In the genomic region with DNA sequence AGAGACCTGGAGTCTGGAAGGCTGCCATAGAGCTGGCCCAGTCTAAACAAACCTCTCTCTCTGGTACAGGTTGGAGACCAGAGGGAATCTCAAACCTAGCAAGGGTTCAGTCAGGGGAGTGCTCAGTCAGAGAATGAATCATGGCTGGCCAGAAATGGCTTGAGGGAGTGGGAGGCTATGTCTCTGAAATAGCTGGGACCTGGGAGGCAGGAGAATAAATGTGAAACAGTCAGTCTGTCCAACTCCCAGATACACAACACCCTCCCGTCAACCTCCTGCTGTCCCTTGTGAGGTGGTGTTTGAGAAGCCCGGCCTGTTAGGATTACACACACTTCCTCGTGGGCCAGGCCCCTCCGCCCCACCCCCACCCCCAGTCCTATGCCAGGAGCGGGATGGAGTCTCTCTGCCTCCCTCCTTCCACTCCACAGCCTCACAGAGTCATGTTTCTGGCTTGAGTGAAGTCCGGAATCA, we compare ENCODE assay signal across 9 mouse cellular contexts. TPM values are rescaled to one million over a fixed set of nuclear protein-coding genes. Genes with fewer than 3 reads are reported as not detected.
A peak's percentile ranks its signal among the peaks of the same experiment; 100 is the strongest.
DNase-seq lines count a peak whose midpoint lies in the region; ATAC-seq lines count a peak whose summit lies in the region.
"Had no signal": no experiment of that assay in that cellular context is flagged by ENCODE, and none has a peak within 500 bp of the region (broad histone marks: within the 10 kb centered on the region; RNA-seq: fewer than 3 reads in every experiment).

No protein-coding gene starts in this region.

- 0 out of 2 replicates have a peak overlapping the region, but pooled peaks have one; percentile 24 for H3K27ac ChIP-seq in neural tube, embryonic 13.5 days (replicated peaks)
- no peak overlapping the region for H3K27ac ChIP-seq in neural tube, embryonic 15.5 days (replicated peaks)
- peak overlapping the region; percentile 84 for H3K27ac ChIP-seq in limb, embryonic 10.5 days
- peak overlapping the region; percentile 95 for H3K27ac ChIP-seq in stomach, embryonic 16.5 days (ENCODE audit: low read length)
- H3K27ac ChIP-seq: liver, embryonic 15.5 days had no signal

- H3K4me1 ChIP-seq in neural tube, embryonic 13.5 days (replicated peaks), result peaks cover 17% of the 10 kb centered on the region; the same call in 1 of the 2 replicates
- H3K4me1 ChIP-seq in neural tube, embryonic 15.5 days, result no peaks in the 10 kb centered on the region
- H3K4me1 ChIP-seq in limb, embryonic 10.5 days, result peaks cover 42% of the 10 kb centered on the region
- H3K4me1 ChIP-seq in stomach, embryonic 16.5 days (ENCODE audit: control insufficient read depth, insufficient read depth, low read length), result peaks cover 28% of the 10 kb centered on the region

- H3K9me3 ChIP-seq in neural tube, embryonic 13.5 days, result no peaks in the 10 kb centered on the region
- H3K9me3 ChIP-seq in neural tube, embryonic 15.5 days (replicated peaks), result no peaks in the 10 kb centered on the region
- H3K9me3 ChIP-seq in limb, embryonic 10.5 days (replicated peaks), result no peaks in the 10 kb centered on the region
- H3K9me3 ChIP-seq in stomach, embryonic 16.5 days (replicated peaks; ENCODE audit: control insufficient read depth, low read length), result no peaks in the 10 kb centered on the region
- H3K9me3 ChIP-seq: liver, embryonic 15.5 days had no signal

- no peak overlapping the region for H3K4me2 ChIP-seq in neural tube, embryonic 13.5 days
- no peak overlapping the region for H3K4me2 ChIP-seq in neural tube, embryonic 15.5 days
- no peak overlapping the region for H3K4me2 ChIP-seq in stomach, embryonic 16.5 days (ENCODE audit: low read depth, low read length)
- H3K4me2 ChIP-seq: liver, embryonic 15.5 days had no signal

- H3K36me3 ChIP-seq in neural tube, embryonic 13.5 days, result no peaks in the 10 kb centered on the region
- H3K36me3 ChIP-seq in neural tube, embryonic 15.5 days, result no peaks in the 10 kb centered on the region
- no peaks in the 10 kb centered on the region for H3K36me3 ChIP-seq in limb, embryonic 10.5 days
- H3K36me3 ChIP-seq in stomach, embryonic 16.5 days (ENCODE audit: control insufficient read depth, insufficient read depth, low read length), result no peaks in the 10 kb centered on the region
- H3K36me3 ChIP-seq: liver, embryonic 15.5 days had no signal

- ATAC-seq in neural tube, embryonic 13.5 days (ENCODE audit: low read depth), result no peak
- no peak for ATAC-seq in neural tube, embryonic 15.5 days (ENCODE audit: low FRiP score)
- ATAC-seq in stomach, embryonic 16.5 days (ENCODE audit: insufficient read depth, low FRiP score), result peak; percentile 84

- no peaks in the 10 kb centered on the region for H3K27me3 ChIP-seq in neural tube, embryonic 13.5 days
- H3K27me3 ChIP-seq in neural tube, embryonic 15.5 days (replicated peaks), result 0 out of 2 replicates have a peak, but pooled peaks cover 3% of the 10 kb centered on the region
- no peaks in the 10 kb centered on the region for H3K27me3 ChIP-seq in limb, embryonic 10.5 days (ENCODE audit: low read depth, poor library complexity, severe bottlenecking)
- H3K27me3 ChIP-seq in stomach, embryonic 16.5 days (ENCODE audit: control insufficient read depth, insufficient read depth, low read length), result no peaks in the 10 kb centered on the region
- H3K27me3 ChIP-seq: liver, embryonic 15.5 days had no signal

- no peak overlapping the region for H3K9ac ChIP-seq in neural tube, embryonic 13.5 days
- no peak overlapping the region for H3K9ac ChIP-seq in neural tube, embryonic 15.5 days (replicated peaks)
- H3K9ac ChIP-seq in stomach, embryonic 16.5 days (ENCODE audit: low read length), result no peak overlapping the region
- H3K9ac ChIP-seq: liver, embryonic 15.5 days had no signal

- H3K4me3 ChIP-seq in neural tube, embryonic 13.5 days, result no peak overlapping the region
- H3K4me3 ChIP-seq in neural tube, embryonic 15.5 days (replicated peaks), result no peak overlapping the region
- H3K4me3 ChIP-seq in limb, embryonic 10.5 days, result no peak overlapping the region
- H3K4me3 ChIP-seq in stomach, embryonic 16.5 days (replicated peaks; ENCODE audit: low read length), result no peak overlapping the region
- H3K4me3 ChIP-seq: liver, embryonic 15.5 days had no signal

- DNase-seq in frontal cortex, postnatal 36 days (ENCODE audit: low spot score in 2 of 2), result peak; percentile 32 to 45
- no peak for DNase-seq in frontal cortex, postnatal 25 days (ENCODE audit: low spot score in 2 of 2)
- DNase-seq in limb, embryonic 10.5 days (ENCODE audit: low spot score), result peak; percentile 49
- no peak for DNase-seq in urinary bladder, postnatal 4 days (ENCODE audit: low spot score in 2 of 2)
- no peak for DNase-seq in retina, embryonic 14.5 days (ENCODE audit: low spot score)

- 53% methylated on average over 6 of the region's 6 CpGs for WGBS in neural tube, embryonic 13.5 days
- 56% methylated on average over 6 of the region's 6 CpGs for WGBS in neural tube, embryonic 15.5 days
- 17% methylated on average over 6 of the region's 6 CpGs for WGBS in limb, embryonic 10.5 days
- WGBS in stomach, embryonic 16.5 days, result 10% methylated on average over 6 of the region's 6 CpGs

RNA-seq across cellular contexts. Expression of gene Ccdc42, which starts 13.8 kb away (rescaled TPM):
- polyA plus RNA-seq in neural tube, embryonic 13.5 days (2015; fragmentation: Nextera tagmentation; extraction: Ambion mirVana), result 0.20 and 0.32 TPM in 2 replicates
- polyA plus RNA-seq in neural tube, embryonic 15.5 days (2015; fragmentation: Nextera tagmentation; extraction: Ambion mirVana), result 0.20 TPM in 1 of 2 replicates, not detected in the other
- polyA plus RNA-seq in limb, embryonic 10.5 days (2016; fragmentation: Nextera tagmentation; extraction: Ambion mirVana), result 0.64 and 0.89 TPM in 2 replicates
- 0.41 and 0.49 TPM in 2 replicates for polyA plus RNA-seq in stomach, embryonic 16.5 days (2015; fragmentation: Nextera tagmentation; extraction: Ambion mirVana)
- polyA plus RNA-seq: liver, embryonic 15.5 days had no signal

RNA-seq across cellular contexts. Expression of gene Mfsd6l, which starts 44.6 kb away (rescaled TPM):
- polyA plus RNA-seq in neural tube, embryonic 13.5 days (2015; fragmentation: Nextera tagmentation; extraction: Ambion mirVana), result not detected in 2 replicates
- polyA plus RNA-seq in neural tube, embryonic 15.5 days (2015; fragmentation: Nextera tagmentation; extraction: Ambion mirVana), result 0.23 TPM in 1 of 2 replicates, not detected in the other
- polyA plus RNA-seq in limb, embryonic 10.5 days (2016; fragmentation: Nextera tagmentation; extraction: Ambion mirVana), result 0.11 and 0.16 TPM in 2 replicates
- 2.0 and 2.8 TPM in 2 replicates for polyA plus RNA-seq in stomach, embryonic 16.5 days (2015; fragmentation: Nextera tagmentation; extraction: Ambion mirVana)
- polyA plus RNA-seq: liver, embryonic 15.5 days had no signal

Comparison
In these comparisons a context has a peak if more than half of its experiments do, and no peak if none do; other contexts are left out.
1. DNase-seq: peak in frontal cortex, postnatal 36 days (2 of 2) and limb, embryonic 10.5 days (single experiment); none in frontal cortex, postnatal 25 days (0 of 2), urinary bladder, postnatal 4 days (0 of 2) and retina, embryonic 14.5 days (single experiment).